Mouse (Mus musculus): ENCODE data around the gene Hormad1.

GRCm38 (mm10) chr3:95539837-95540236, 19.6 kb upstream of the Hormad1 start:
- no peak for TF ChIP-seq GATA1 (IDR thresholded peaks at IDR 0.05; ENCODE audit: low read length)
- no peak for TF ChIP-seq TAL1 (IDR thresholded peaks at IDR 0.05; ENCODE audit: low read length)

Data from erythroblast, embryonic 14.5 days (primary cell).